Mouse (Mus musculus): ENCODE measurements around the gene Wwtr1. TPM values are rescaled to one million over a fixed set of nuclear protein-coding genes. Genes with fewer than 3 reads are reported as not detected.
A peak's percentile ranks its signal among the peaks of the same experiment; 100 is the strongest.

The Wwtr1 gene
- total RNA-seq, 2 experiments from 2014 or later: 81.0 to 83.0 TPM

DNA sequence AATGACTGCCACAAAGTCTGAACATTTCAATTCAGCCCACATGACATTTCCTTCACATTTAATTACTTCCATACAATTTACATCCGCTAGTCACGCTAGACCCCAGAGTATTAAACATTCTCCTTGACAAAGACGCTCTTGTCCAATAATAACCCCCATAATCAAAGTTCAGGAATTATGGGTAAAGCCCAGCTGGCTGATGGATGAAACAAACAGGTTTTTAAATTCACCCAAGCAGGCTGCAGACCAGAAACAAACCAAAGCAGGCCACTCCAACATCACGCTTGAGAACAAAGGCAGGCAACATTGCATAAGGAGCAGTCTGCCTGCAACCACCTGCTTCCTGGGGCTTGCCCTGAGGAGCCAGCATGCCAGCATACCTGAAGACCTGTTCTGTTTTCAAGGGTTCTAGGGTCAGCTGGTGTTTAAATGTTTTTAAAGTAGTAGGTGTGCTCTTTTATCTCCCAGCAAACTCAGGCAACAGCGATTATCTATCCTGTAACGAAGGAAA is 12.7 kb downstream of the Wwtr1 start:
- no peak for DNase-seq
- intact Hi-C loops (cut with DNase I): no loop called here

DNA sequence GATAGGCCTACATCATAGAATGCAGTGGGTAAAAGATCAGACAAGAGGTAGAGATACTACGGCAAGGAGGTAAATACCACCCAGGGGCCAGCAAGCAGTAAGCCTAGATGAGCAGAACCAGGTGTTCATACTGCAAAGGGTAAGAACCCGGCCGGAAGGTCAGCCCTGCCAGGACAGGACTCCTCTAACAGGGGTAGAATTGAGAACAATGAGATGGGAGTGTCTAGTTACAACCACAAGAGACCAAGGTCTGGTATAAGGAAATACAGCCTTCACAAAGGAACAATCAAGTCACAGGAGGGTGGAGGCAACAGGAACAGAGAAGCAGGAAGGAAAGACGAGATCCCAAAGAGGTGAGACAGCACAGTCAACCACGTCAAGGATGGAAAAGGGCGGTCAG is 16.9 kb downstream of the Wwtr1 start:
- intact Hi-C loops (cut with DNase I): no loop called here
- DNase-seq: no peak

DNA sequence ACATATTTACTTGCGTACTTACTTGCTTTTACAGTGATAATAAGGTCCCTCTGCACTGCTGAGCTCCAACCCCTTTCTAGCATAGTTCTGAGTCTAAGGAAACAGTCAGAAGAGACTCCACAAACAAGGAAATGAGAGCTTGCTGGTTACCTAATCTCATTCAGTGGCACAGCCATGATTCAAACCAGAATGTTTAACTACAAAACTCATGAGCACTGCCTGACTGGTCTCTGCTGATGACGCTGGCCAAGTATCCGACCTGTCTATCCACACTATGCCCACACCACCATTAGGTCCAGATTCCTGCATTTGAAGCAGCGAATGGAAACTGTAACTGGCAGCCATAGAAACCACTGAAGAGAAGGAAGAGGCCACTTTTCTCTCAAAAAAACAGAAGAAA is 18.3 kb downstream of the Wwtr1 start:
- intact Hi-C loops (cut with DNase I): no loop called here
- DNase-seq: no peak

DNA sequence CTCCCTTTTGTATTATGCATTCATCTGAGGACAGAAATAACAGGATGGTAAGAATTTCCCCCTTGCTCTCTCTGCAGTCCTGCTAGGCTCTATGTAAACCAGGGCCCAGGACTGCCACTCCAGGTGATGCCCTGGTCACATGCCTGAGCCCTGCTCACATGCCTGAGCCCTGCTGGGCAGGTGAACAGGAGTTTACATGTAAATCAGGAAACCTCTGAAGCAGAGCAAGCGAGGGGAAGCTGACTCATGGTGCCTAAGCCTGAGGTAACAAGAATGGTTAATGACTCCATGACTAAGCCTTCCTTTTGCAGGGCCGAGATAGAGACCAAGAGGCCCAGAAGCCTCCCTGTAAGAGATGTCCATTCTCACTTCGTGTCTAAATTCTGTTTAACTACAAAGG is 20.1 kb downstream of the Wwtr1 start:
- intact Hi-C loops (cut with DNase I): no loop called here
- DNase-seq: no peak

DNA sequence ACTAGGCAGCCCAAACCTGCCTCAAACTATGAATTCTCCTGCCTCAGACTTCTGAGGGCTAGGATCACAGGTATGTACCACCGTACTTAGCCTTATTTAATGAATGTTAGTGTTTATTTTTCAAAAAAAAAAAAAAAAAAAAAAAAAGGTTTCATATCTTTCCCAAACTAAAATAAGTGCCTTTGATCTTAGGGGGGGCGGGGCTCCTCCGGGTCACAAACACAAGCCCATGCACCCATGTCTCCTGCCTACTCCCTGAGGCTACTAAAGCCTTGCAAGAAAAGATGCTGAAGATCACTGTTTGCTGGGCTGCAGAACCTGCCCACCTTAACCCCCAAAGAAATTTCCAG is 20.8 kb downstream of the Wwtr1 start:
- DNase-seq: no peak

DNA sequence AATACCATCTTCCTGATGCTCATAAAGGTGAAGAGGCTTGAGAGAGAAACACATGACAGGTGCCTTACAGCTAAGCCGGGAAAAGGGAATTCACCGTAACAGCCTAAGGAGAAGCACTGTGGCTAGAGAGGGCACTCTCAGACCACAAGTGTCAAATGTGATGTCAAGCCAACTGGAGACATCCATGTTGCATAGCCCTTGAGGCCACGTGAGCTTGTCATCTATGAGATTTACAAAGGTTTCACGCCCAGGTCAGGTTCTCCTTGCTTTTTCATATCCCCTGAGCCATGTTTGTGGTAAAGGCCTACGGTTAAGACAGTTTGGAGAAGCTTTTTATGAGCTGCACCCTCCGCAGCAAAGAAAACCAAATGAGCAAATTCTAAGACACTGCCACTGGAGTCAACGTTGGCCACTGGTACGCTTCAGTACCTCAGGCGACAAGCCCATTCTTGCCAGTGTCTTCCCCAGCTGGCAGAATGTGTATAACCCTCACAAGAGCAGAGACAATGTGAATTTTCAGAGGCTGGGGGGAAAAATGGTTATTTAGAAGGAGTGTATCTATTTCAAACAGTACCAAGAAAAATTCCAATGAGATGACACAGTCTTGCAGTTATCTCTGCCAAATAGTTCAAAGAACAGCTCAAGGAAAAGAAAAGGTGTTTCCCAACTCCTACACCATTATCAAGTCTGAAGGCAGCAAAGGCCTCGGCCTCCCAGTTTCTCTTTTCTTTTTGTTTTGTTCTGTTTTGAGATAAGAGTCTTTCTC is 21.4 kb downstream of the Wwtr1 start:
- intact Hi-C loops (cut with DNase I): no loop called here
- DNase-seq: no peak

More for the DNA sequence above, 20.8 kb downstream of the Wwtr1 start:
- intact Hi-C loops (cut with DNase I): no loop called here

DNA sequence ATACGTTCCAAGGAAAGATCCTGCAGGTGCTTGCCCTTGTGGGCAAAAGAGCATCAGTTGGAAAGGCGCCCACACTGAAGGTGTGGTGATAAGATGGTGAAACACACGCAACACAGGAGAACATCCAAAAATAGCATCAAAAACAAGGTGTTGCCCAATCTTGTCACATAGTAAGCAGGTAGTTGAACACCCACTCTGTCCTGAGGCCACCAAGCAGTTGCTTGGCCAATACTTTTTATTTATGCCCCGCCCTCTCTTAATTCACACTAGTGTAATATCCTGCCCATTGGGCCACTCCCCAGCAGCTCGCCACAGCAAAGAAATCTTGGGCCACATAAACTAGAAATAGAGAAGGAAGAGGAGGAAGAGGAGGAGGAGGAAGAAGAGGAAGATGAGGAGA is 22.6 kb downstream of the Wwtr1 start:
- no peak for DNase-seq
- intact Hi-C loops (cut with DNase I): no loop called here

DNA sequence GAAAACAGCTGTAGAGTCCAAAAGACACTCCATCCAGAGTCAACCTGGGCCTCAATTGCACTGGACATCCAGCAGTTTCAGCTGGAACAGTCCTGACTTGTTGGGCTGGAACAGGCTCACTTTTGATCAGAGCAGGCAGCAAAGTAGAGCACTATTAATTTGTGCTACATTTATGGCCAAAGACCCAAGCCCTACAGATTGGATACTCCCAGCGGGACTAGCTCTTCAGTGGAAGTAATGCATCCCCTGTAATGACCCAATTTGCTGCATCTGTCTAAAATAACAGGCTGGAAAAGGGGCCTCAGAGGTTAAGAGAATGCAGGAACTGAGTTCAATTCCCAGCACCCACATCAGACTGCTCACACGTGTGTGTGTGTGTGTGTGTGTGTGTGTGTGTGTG is 24.5 kb downstream of the Wwtr1 start:
- no peak for DNase-seq

DNA sequence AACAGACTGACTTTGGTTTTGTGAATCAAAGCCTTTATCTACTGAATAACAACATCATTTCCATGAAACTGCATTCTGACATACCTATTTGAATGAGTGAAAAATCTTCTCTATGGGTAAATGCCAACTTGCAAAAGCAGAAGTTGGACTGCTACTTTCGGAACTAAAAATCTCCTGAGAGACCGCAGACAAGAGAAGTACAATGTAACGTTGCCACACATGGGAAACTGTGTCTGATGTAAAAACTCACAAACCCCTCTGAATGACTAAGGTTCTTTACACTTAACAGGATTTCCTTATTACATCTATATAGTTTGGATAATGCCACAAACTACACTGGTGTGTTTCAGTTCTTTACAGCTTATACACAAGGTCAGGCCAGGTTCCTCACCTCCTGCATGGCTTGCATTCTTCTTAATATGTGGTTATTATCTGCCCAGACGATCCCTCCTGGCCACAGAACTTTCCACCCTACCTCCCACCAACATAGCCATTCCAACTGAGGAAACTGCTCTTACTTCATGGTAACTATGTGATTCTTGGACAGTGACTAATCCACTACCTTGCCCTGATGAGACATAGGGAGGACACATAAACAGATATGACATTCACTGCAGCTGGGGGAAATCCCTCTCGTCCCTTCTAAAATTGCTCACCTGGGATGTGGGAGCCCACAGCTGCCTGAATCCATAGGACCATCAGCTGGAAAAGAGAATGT is 25.1 kb downstream of the Wwtr1 start:
- DNase-seq: no peak
- intact Hi-C loops (cut with DNase I): no loop called here

More for the DNA sequence above, 24.5 kb downstream of the Wwtr1 start:
- intact Hi-C loops (cut with DNase I): no loop called here

DNA sequence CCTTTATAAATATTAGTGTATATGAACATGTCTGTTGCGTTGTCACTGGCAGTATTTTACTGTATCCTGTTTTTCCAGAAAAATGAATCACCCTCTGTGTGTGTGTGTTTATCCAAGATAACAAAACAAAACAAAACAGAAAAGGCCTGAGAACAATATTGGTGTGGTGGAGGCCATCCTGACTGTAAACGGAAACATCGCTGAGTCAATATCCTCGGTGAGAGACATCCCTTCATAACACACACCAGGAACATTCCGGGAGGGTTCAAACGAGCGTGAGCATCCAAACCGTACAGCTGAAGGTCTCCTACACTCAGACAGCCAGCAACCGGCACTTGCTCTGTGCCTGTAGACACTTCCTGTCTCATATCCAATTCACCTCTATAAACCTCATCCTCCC is 31.6 kb downstream of the Wwtr1 start:
- peak; percentile 39 to 41 for DNase-seq
- intact Hi-C loops (cut with DNase I): no loop called here

DNA sequence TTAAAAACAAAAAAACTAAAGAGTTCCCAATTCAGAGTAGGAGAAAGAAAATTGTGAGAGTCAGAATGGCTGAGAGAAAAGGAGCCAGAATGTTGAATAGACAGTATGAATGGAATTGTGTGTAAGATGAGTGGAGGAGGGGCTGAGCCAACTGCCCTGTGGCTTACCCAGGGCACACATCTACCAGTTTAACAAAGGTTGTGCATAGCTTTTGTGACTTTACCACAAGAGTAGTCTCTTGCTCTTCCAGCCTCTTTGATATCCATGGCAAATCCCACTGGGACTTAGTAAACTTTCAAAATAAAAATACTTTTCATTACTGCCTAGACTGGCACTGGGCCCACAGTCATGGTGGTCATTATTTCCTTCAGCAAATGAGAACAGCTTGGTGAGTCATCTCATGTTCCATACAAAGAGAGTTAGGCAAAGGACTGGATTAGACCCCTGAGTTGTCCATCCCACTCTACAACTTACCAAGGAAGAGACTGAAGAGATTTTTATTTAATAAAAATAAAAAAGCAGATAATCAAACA is 32.8 kb downstream of the Wwtr1 start:
- intact Hi-C loops (cut with DNase I): no loop called here
- DNase-seq: no peak

DNA sequence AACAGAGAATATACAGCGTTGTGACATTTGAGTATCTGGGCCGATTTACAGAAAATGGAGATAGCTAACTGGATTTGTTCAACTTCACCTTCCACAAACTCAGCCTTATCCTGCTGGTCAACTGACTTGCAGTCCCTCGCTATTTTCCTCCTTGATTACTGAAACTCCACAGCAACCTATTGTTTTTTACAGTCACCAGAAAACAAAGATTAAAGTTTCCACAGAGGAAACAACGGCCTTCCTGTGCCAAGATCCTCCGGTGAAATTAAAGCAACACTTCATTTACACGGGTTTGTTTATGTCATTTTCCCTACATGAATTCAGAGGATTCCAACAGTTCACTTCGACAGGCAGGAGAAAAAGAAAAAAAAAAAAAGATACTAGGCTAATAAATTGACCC is 34.5 kb downstream of the Wwtr1 start:
- intact Hi-C loops (cut with DNase I): no loop called here
- no peak for DNase-seq

DNA sequence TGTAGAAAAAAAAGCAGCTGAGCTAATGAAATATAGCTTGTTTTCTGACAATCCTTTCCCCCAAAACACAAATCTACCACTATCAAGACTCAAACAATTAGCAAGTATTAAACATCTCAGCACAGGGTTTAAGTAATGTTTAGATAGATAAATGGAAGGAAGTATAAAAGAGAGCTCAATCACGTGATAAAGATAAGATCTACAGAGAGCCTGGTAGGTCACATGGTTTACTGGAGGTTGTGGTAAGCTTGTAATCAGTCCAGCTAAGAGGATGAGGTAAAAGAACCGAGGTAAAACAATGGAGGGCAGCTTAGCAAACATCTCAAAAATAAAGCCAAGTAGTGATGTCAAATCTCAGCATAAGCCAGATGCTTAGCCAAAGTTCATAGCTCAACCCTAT is 35.2 kb downstream of the Wwtr1 start:
- intact Hi-C loops (cut with DNase I): no loop called here
- DNase-seq: no peak

DNA sequence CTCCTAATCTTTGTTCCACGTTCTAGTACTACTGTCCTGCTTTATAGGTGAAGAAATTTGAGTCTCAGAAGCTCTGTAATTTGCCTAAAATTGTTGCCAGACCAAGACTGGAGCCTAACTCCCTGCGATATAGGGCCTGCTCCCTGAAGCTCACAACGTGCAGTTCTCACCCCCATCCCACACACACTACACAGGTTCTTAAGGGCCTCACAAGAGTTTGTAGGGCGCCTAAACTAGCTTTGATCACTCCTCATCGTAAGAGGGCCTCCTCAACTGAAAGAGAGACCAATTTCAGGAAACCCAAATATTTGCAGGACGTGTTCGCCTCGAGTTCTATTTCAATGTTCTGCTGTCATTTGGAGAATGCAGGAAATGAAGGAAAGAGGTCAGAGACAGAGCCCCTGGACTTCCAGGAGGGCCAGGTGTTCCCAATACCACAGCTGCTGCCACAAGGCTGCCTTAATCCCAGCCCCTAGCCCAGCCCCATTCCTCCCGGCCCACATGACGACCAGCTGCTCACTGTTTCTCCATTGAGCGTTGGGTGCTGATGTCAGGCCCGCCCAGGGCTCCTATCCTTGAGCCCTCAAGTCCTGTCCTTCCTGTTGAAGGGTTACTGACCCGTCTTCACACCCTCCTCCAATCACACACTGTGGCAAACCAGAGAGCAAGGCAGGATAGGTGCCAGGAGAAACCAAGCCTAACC is 40.1 kb downstream of the Wwtr1 start:
- intact Hi-C loops (cut with DNase I): no loop called here
- no peak for DNase-seq

DNA sequence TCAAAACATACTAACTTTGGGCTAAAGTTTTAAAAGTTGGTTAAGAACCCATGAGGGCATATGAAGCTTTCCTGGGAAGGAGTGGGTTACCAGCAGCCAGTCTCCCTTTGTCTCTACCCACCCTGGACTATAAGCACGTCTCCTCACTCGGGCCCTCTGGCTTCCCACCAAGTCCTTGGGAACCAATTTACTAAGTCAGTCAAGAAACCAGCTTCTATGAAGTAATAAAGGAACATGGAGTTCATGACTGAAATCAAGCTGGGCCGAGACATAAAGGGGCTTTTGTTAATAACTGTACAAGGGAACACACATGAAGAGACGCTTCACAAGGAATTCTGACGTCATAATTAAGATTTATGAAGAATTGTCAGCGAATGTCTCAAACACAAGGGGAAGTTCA is 41.3 kb downstream of the Wwtr1 start:
- no peak for DNase-seq
- intact Hi-C loops (cut with DNase I): loop anchor here (5.0 kb wide), 1 partner anchor 38 kb away; no protein-coding TSS in a partner anchor

DNA sequence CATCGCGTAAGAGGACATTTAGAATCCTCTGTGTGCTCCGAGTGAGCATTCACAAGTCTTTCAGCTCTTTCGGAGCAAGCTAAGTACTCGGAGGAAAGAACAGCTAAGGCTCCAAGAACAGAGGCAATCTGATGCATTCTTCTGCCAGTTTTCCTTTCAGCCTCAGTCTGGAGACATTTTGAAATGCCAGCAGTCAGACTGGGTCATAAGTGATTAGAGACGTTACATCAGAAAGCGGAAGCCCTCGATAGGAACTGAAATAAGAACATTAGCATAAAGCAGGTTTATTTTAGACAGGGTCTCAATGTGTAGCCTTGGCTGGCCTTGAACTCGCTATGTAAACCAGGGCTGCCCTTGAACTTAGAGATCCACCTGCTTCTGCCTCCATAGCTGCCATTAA is 41.8 kb downstream of the Wwtr1 start:
- DNase-seq: no peak
- intact Hi-C loops (cut with DNase I): loop anchor here (5.0 kb wide), 1 partner anchor 38 kb away; no protein-coding TSS in a partner anchor

DNA sequence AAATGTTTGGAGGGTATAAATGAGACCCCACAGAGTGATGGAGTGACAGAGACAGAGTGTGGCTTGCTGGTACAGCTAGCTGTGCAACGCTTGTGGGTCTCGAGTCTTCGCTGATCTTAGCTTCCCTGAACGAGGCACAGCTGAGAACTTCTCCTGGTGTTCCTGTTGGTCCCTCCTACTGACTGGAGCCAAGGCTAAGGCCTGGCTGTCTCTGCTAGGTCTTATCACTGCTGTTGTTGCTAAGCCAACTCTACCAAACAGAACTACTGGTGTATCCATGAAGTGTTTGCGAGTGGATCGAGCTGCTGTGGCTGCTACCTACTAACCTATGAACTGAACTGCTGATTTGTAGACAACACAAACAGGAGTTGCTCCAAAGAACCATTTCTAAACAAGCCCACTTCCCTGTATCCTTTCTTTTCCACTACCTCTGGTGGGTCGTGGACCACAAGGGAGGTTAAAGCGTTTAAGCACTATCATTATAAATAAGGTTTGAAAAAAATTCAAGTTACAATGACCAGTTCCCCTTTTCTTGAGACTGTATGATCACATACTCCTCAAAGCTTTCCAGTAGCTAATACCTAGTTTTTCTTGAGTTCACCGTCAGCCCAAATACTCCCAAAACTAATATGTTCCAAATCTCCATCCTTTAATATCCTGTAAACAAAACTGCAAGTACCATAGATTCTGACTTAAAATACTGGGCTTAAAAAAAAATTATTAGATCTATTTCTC is 42.6 kb downstream of the Wwtr1 start:
- intact Hi-C loops (cut with DNase I): loop anchor here (5.0 kb wide), 1 partner anchor 39 kb away; no protein-coding TSS in a partner anchor
- DNase-seq: peak; percentile 65 to 67

DNA sequence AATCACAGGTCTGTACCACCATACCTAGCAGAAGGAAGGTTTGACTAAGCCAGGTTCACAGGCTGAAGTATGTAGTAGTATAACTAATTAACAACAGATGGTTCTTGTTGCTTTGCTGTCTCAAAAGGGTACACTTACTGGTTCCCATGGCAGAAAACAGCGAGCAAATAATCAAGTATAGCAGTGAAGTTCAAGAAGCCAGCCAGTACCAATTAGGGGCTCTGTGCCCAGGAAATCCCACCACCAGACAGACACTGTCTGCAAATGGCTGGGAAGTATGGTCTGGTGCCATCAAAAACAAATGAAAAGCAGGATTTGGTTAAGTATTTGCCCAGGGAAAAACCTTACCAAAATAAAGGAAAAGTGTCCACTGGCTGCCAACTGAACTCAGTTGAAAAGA is 44.9 kb downstream of the Wwtr1 start:
- intact Hi-C loops (cut with DNase I): loop anchor here (5.0 kb wide), 1 partner anchor 41 kb away; no protein-coding TSS in a partner anchor
- DNase-seq: no peak

DNA sequence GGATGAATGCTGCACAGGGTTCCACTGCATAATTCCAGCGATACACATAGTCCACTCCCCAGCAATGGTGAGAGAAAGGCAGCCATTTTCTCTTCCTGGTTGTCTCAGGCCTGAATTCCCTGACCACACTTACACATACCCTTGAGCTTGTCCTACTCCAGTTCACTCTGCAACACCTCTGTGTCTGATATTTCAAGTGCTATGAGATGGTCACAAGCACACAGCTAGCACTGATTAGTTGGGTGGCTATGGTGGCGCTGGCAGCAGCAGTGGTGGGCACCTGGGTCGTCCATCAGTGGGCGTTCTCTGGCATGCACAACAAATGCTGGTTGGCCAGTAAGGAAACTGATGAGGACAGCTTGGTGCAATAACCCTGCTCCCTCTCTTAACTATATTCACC is 45.5 kb downstream of the Wwtr1 start:
- DNase-seq: no peak
- intact Hi-C loops (cut with DNase I): loop anchor here (5.0 kb wide), 1 partner anchor 42 kb away; no protein-coding TSS in a partner anchor

DNA sequence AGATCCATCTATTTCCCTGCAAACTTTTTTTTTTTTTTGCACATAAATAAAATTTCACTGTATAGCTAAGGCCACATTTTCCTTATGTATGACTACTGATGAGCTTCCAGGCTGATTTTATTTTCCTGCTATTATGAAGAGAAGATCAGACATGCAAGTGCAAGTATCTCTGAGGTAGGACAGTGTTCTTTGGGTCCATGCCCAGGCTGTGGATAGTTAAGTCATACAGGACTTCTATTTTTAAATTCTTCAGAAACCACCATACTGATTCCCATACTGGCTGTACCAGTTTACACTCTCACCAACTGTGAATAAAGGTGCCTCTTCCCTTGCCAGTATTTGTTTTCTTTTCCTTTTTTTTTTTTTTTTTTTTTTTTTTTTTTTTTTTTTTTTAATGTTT is 48.6 kb downstream of the Wwtr1 start:
- DNase-seq: peak; percentile 36 to 55
- intact Hi-C loops (cut with DNase I): no loop called here

Data from heart, postnatal 10 days (tissue).